Comparison of ENCODE assay signal across 27 mouse cellular contexts in genomic region chr2:166835581-166835980, GRCm38 (mm10). TPM values are rescaled to one million over a fixed set of nuclear protein-coding genes. Genes with fewer than 3 reads are reported as not detected.
DNase-seq lines count a peak whose midpoint lies in the region; ATAC-seq lines count a peak whose summit lies in the region.
"Had no signal": no experiment of that assay in that cellular context is flagged by ENCODE, and none has a peak within 500 bp of the region (broad histone marks: within the 10 kb centered on the region; RNA-seq: fewer than 3 reads in every experiment).

No protein-coding gene starts in this region.

- H3K36me3 ChIP-seq in hindbrain, embryonic 16.5 days (ENCODE audit: control insufficient read depth, insufficient read depth, low read length) = peaks cover 2% of the 10 kb centered on the region; the same call in 1 of the 2 replicates

- H3K4me3 ChIP-seq in hindbrain, embryonic 16.5 days (ENCODE audit: low read length) = no peak overlapping the region
- H3K4me3 ChIP-seq: forebrain, embryonic 10.5 days; forebrain, embryonic 13.5 days; heart, embryonic 12.5 days; heart, embryonic 15.5 days; hindbrain, embryonic 10.5 days; hindbrain, embryonic 13.5 days had no signal

- no peak for ATAC-seq in hindbrain, embryonic 16.5 days
- ATAC-seq: forebrain, embryonic 13.5 days; forebrain, embryonic 16.5 days; hindbrain, postnatal 0 days; inflammation-experienced regulatory T-cells, adult 6 months; intestine, embryonic 16.5 days; Patski had no signal

- H3K4me2 ChIP-seq in hindbrain, embryonic 16.5 days (ENCODE audit: low read length) = no peak overlapping the region
- H3K4me2 ChIP-seq: forebrain, embryonic 13.5 days; heart, embryonic 12.5 days; heart, embryonic 15.5 days; hindbrain, embryonic 13.5 days had no signal

- intact Hi-C loops in left cerebral cortex, postnatal 4 days (cut with DNase I) = loop anchor here (5.0 kb wide), 1 partner anchor 42 kb away; no protein-coding TSS in a partner anchor
- intact Hi-C loops in left cerebral cortex, postnatal 14 days (cut with DNase I) = no loop called here

- no peaks in the 10 kb centered on the region for H3K4me1 ChIP-seq in hindbrain, embryonic 16.5 days (ENCODE audit: control insufficient read depth, insufficient read depth, low read depth, low read length)
- H3K4me1 ChIP-seq: forebrain, embryonic 13.5 days; heart, embryonic 12.5 days; heart, embryonic 15.5 days; hindbrain, embryonic 13.5 days had no signal

- H3K27me3 ChIP-seq in hindbrain, embryonic 16.5 days (replicated peaks; ENCODE audit: control insufficient read depth, insufficient read depth, low read length) = no peaks in the 10 kb centered on the region
- H3K27me3 ChIP-seq: CH12.LX; forebrain, embryonic 13.5 days; heart, embryonic 12.5 days; heart, embryonic 15.5 days; hindbrain, embryonic 13.5 days; Patski had no signal

- WGBS in hindbrain, embryonic 16.5 days = 64% methylated on average over 5 of the region's 5 CpGs

- DNase-seq in cerebellum, postnatal 10 days = peak; percentile 67 to 73
- no peak for DNase-seq in cerebellum, adult 8-10 months
- DNase-seq in left cerebral cortex, postnatal 4 days = peak; percentile 29
- no peak for DNase-seq in left cerebral cortex, postnatal 14 days (ENCODE audit: low spot score in 2 of 2)
- peak; percentile 81 for DNase-seq in adrenal gland, postnatal 14 days
- DNase-seq in retina, postnatal 1 day = no peak
- DNase-seq: B cell, adult 2 months; cerebellum, adult 11-12 months; cerebellum, adult 9-10 months; heart, adult 18-20 months; heart, postnatal 10 days; heart, postnatal 36 days; kidney, adult 18-20 months had no signal

- no peaks in the 10 kb centered on the region for H3K9me3 ChIP-seq in hindbrain, embryonic 16.5 days (ENCODE audit: control insufficient read depth, low read length)
- H3K9me3 ChIP-seq: forebrain, embryonic 10.5 days; forebrain, embryonic 13.5 days; G1E; heart, embryonic 12.5 days; heart, embryonic 15.5 days; hindbrain, embryonic 10.5 days; hindbrain, embryonic 13.5 days had no signal

- no peak overlapping the region for H3K27ac ChIP-seq in hindbrain, embryonic 16.5 days (ENCODE audit: low read depth, low read length)
- H3K27ac ChIP-seq: forebrain, embryonic 10.5 days; forebrain, embryonic 13.5 days; heart, embryonic 15.5 days; hindbrain, embryonic 10.5 days; hindbrain, embryonic 13.5 days; hindbrain, postnatal 0 days had no signal

- no peak overlapping the region for H3K9ac ChIP-seq in hindbrain, embryonic 16.5 days (ENCODE audit: low read depth, low read length)
- H3K9ac ChIP-seq: forebrain, embryonic 13.5 days; heart, embryonic 12.5 days; heart, embryonic 15.5 days; hindbrain, embryonic 13.5 days had no signal

RNA-seq across cellular contexts. Expression of gene Arfgef2, which starts 30.2 kb away (rescaled TPM):
- total RNA-seq in left cerebral cortex, postnatal 4 days (2021) = 10 to 100 TPM; 34.4 to 35.3 TPM
- total RNA-seq in left cerebral cortex, postnatal 14 days (2021) = 10 to 100 TPM; 45.7 to 49.8 TPM
- total RNA-seq in adrenal gland, postnatal 14 days (2021) = 49.3 and 54.7 TPM in 2 replicates
- 4.2 and 5.3 TPM in 2 replicates for polyA plus RNA-seq in hindbrain, embryonic 16.5 days (2015; fragmentation: Nextera tagmentation; extraction: Ambion mirVana)

RNA-seq across cellular contexts. Expression of gene Trp53rkb, which starts 43.2 kb away (rescaled TPM):
- total RNA-seq in left cerebral cortex, postnatal 4 days (2021) = 10 to 100 TPM in 1 of 2 experiments, 1 to 10 TPM in 1; 7.7 to 12.1 TPM
- total RNA-seq in left cerebral cortex, postnatal 14 days (2021) = 1 to 10 TPM; 5.7 to 9.3 TPM
- 4.4 and 6.4 TPM in 2 replicates for total RNA-seq in adrenal gland, postnatal 14 days (2021)
- 7.3 and 7.8 TPM in 2 replicates for polyA plus RNA-seq in hindbrain, embryonic 16.5 days (2015; fragmentation: Nextera tagmentation; extraction: Ambion mirVana)

Comparison
In these comparisons a context has a peak if more than half of its experiments do, and no peak if none do; other contexts are left out.
1. DNase-seq: peak in cerebellum, postnatal 10 days (2 of 2), left cerebral cortex, postnatal 4 days (single experiment) and adrenal gland, postnatal 14 days (single experiment); none in cerebellum, adult 8-10 months (single experiment), left cerebral cortex, postnatal 14 days (0 of 2) and retina, postnatal 1 day (single experiment).